Mouse (Mus musculus): ENCODE measurements at regions not wholly inside any gene's neighbourhood (a gene's known extent, or its start where the extent isn't known, plus 50 kb on each side); places are given as distances from the start of the nearest gene placed in this dataset.

- no peak overlapping the region for H3K4me3 ChIP-seq (ENCODE audit: low read length)
- WGBS = 71% methylated on average over 8 of the region's 8 CpGs
- H3K9ac ChIP-seq (ENCODE audit: low read length) = no peak overlapping the region
- no peaks in the 10 kb centered on the region for H3K4me1 ChIP-seq (replicated peaks; ENCODE audit: control insufficient read depth, insufficient read depth, low read length)
- no peaks in the 10 kb centered on the region for H3K9me3 ChIP-seq (ENCODE audit: control insufficient read depth, low read length)
- H3K36me3 ChIP-seq (ENCODE audit: control insufficient read depth, insufficient read depth, low read length) = no peaks in the 10 kb centered on the region
- no peak overlapping the region for H3K27ac ChIP-seq (ENCODE audit: low read length)
- ATAC-seq (ENCODE audit: low read depth) = no peak
- H3K27me3 ChIP-seq (ENCODE audit: control insufficient read depth, insufficient read depth, low read depth, low read length) = no peaks in the 10 kb centered on the region
- H3K4me2 ChIP-seq (ENCODE audit: low read depth, low read length) = no peak overlapping the region
Observed at GRCm38 (mm10) chr15:13455560-13456219, 282.2 kb upstream of the Cdh6 start.

GRCm38 (mm10) chr15:13450385-13450784 lies 276.9 kb upstream of the Cdh6 start:
- H3K4me2 ChIP-seq (ENCODE audit: low read depth, low read length) = no peak overlapping the region
- no peaks in the 10 kb centered on the region for H3K36me3 ChIP-seq (ENCODE audit: control insufficient read depth, insufficient read depth, low read length)
- no peak overlapping the region for H3K4me3 ChIP-seq (ENCODE audit: low read length)
- no peak for ATAC-seq (ENCODE audit: low read depth)
- H3K4me1 ChIP-seq (replicated peaks; ENCODE audit: control insufficient read depth, insufficient read depth, low read length) = no peaks in the 10 kb centered on the region
- 84% methylated on average over 5 of the region's 5 CpGs for WGBS
- H3K9me3 ChIP-seq (ENCODE audit: control insufficient read depth, low read length) = no peaks in the 10 kb centered on the region
- H3K27me3 ChIP-seq (ENCODE audit: control insufficient read depth, insufficient read depth, low read depth, low read length) = no peaks in the 10 kb centered on the region
- no peak overlapping the region for H3K9ac ChIP-seq (ENCODE audit: low read length)
- H3K27ac ChIP-seq (ENCODE audit: low read length) = no peak overlapping the region

GRCm38 (mm10) chr15:13434608-13435007 lies 261.1 kb upstream of the Cdh6 start:
- Histone ChIP-seq H3K27me3 (ENCODE audit: control insufficient read depth, insufficient read depth, low read depth, low read length) (no peaks in the 10 kb centered on the region), H3K9ac (ENCODE audit: low read length) (no peak overlapping the region), H3K4me2 (ENCODE audit: low read depth, low read length) (no peak overlapping the region), H3K4me3 (ENCODE audit: low read length) (no peak overlapping the region), H3K36me3 (ENCODE audit: control insufficient read depth, insufficient read depth, low read length) (no peaks in the 10 kb centered on the region), H3K4me1 (replicated peaks; ENCODE audit: control insufficient read depth, insufficient read depth, low read length) (no peaks in the 10 kb centered on the region), H3K9me3 (ENCODE audit: control insufficient read depth, low read length) (no peaks in the 10 kb centered on the region), H3K27ac (ENCODE audit: low read length) (no peak overlapping the region)
- 38% methylated on average over 1 of the region's 1 CpGs for WGBS
- no peak for ATAC-seq (ENCODE audit: low read depth)

- Histone ChIP-seq H3K36me3 (ENCODE audit: control insufficient read depth, insufficient read depth, low read length) (no peaks in the 10 kb centered on the region), H3K4me1 (replicated peaks; ENCODE audit: control insufficient read depth, insufficient read depth, low read length) (no peaks in the 10 kb centered on the region), H3K9me3 (ENCODE audit: control insufficient read depth, low read length) (no peaks in the 10 kb centered on the region), H3K4me3 (ENCODE audit: low read length) (no peak overlapping the region), H3K9ac (ENCODE audit: low read length) (no peak overlapping the region), H3K27ac (ENCODE audit: low read length) (no peak overlapping the region), H3K27me3 (ENCODE audit: control insufficient read depth, insufficient read depth, low read depth, low read length) (no peaks in the 10 kb centered on the region), H3K4me2 (ENCODE audit: low read depth, low read length) (no peak overlapping the region)
- WGBS = 75% methylated on average over 2 of the region's 2 CpGs
- ATAC-seq (ENCODE audit: low read depth) = no peak
Observed at GRCm38 (mm10) chr15:13432971-13433370, 259.5 kb upstream of the Cdh6 start.

- ATAC-seq (ENCODE audit: low read depth) = peak; percentile 56; the same call in 1 of the 2 replicates
- H3K9ac ChIP-seq (ENCODE audit: low read length) = no peak overlapping the region
- no peaks in the 10 kb centered on the region for H3K36me3 ChIP-seq (ENCODE audit: control insufficient read depth, insufficient read depth, low read length)
- 18% methylated on average over 3 of the region's 3 CpGs for WGBS
- no peak overlapping the region for H3K4me3 ChIP-seq (ENCODE audit: low read length)
- no peak overlapping the region for H3K27ac ChIP-seq (ENCODE audit: low read length)
- no peaks in the 10 kb centered on the region for H3K4me1 ChIP-seq (replicated peaks; ENCODE audit: control insufficient read depth, insufficient read depth, low read length)
- H3K9me3 ChIP-seq (ENCODE audit: control insufficient read depth, low read length) = no peaks in the 10 kb centered on the region
- no peak overlapping the region for H3K4me2 ChIP-seq (ENCODE audit: low read depth, low read length)
- H3K27me3 ChIP-seq (ENCODE audit: control insufficient read depth, insufficient read depth, low read depth, low read length) = no peaks in the 10 kb centered on the region
Observed at GRCm38 (mm10) chr15:13419616-13420015, 246.1 kb upstream of the Cdh6 start.

GRCm38 (mm10) chr15:13410065-13410688 lies 236.7 kb upstream of the Cdh6 start:
- Histone ChIP-seq H3K4me2 (ENCODE audit: low read depth, low read length) (no peak overlapping the region), H3K4me3 (ENCODE audit: low read length) (no peak overlapping the region), H3K9ac (ENCODE audit: low read length) (no peak overlapping the region), H3K9me3 (ENCODE audit: control insufficient read depth, low read length) (no peaks in the 10 kb centered on the region), H3K36me3 (ENCODE audit: control insufficient read depth, insufficient read depth, low read length) (no peaks in the 10 kb centered on the region), H3K27me3 (ENCODE audit: control insufficient read depth, insufficient read depth, low read depth, low read length) (no peaks in the 10 kb centered on the region), H3K4me1 (replicated peaks; ENCODE audit: control insufficient read depth, insufficient read depth, low read length) (no peaks in the 10 kb centered on the region), H3K27ac (ENCODE audit: low read length) (no peak overlapping the region)
- WGBS = 52% methylated on average over 11 of the region's 11 CpGs
- ATAC-seq (ENCODE audit: low read depth) = no peak

- Histone ChIP-seq H3K4me2 (ENCODE audit: low read depth, low read length) (no peak overlapping the region), H3K9ac (ENCODE audit: low read length) (no peak overlapping the region), H3K4me3 (ENCODE audit: low read length) (no peak overlapping the region), H3K4me1 (replicated peaks; ENCODE audit: control insufficient read depth, insufficient read depth, low read length) (peaks cover 2% of the 10 kb centered on the region; the same call in 1 of the 2 replicates), H3K27me3 (ENCODE audit: control insufficient read depth, insufficient read depth, low read depth, low read length) (no peaks in the 10 kb centered on the region), H3K27ac (ENCODE audit: low read length) (no peak overlapping the region), H3K36me3 (ENCODE audit: control insufficient read depth, insufficient read depth, low read length) (no peaks in the 10 kb centered on the region), H3K9me3 (ENCODE audit: control insufficient read depth, low read length) (no peaks in the 10 kb centered on the region)
- 72% methylated on average over 6 of the region's 6 CpGs for WGBS
- no peak for ATAC-seq (ENCODE audit: low read depth)
Observed at GRCm38 (mm10) chr15:13393155-13393554, 219.7 kb upstream of the Cdh6 start.

GRCm38 (mm10) chr15:13391331-13391730 lies 217.9 kb upstream of the Cdh6 start:
- 44% methylated on average over 4 of the region's 4 CpGs for WGBS
- ATAC-seq (ENCODE audit: low read depth) = peak; percentile 71

GRCm38 (mm10) chr15:13384815-13385214 lies 211.3 kb upstream of the Cdh6 start:
- H3K9me3 ChIP-seq (ENCODE audit: control insufficient read depth, low read length) = no peaks in the 10 kb centered on the region
- H3K4me1 ChIP-seq (replicated peaks; ENCODE audit: control insufficient read depth, insufficient read depth, low read length) = no peaks in the 10 kb centered on the region
- WGBS = 29% methylated on average over 6 of the region's 6 CpGs
- H3K27ac ChIP-seq (ENCODE audit: low read length) = no peak overlapping the region
- no peaks in the 10 kb centered on the region for H3K36me3 ChIP-seq (ENCODE audit: control insufficient read depth, insufficient read depth, low read length)
- no peaks in the 10 kb centered on the region for H3K27me3 ChIP-seq (ENCODE audit: control insufficient read depth, insufficient read depth, low read depth, low read length)
- no peak overlapping the region for H3K4me3 ChIP-seq (ENCODE audit: low read length)
- ATAC-seq (ENCODE audit: low read depth) = no peak
- H3K9ac ChIP-seq (ENCODE audit: low read length) = no peak overlapping the region
- H3K4me2 ChIP-seq (ENCODE audit: low read depth, low read length) = no peak overlapping the region

More at GRCm38 (mm10) chr15:13391331-13391730, 217.9 kb upstream of the Cdh6 start:
- Histone ChIP-seq H3K9me3 (ENCODE audit: control insufficient read depth, low read length) (no peaks in the 10 kb centered on the region), H3K9ac (ENCODE audit: low read length) (no peak overlapping the region), H3K27ac (ENCODE audit: low read length) (no peak overlapping the region), H3K36me3 (ENCODE audit: control insufficient read depth, insufficient read depth, low read length) (no peaks in the 10 kb centered on the region), H3K4me3 (ENCODE audit: low read length) (no peak overlapping the region), H3K27me3 (ENCODE audit: control insufficient read depth, insufficient read depth, low read depth, low read length) (no peaks in the 10 kb centered on the region), H3K4me1 (replicated peaks; ENCODE audit: control insufficient read depth, insufficient read depth, low read length) (peaks cover 2% of the 10 kb centered on the region; the same call in 1 of the 2 replicates), H3K4me2 (ENCODE audit: low read depth, low read length) (no peak overlapping the region)
